Mouse (Mus musculus): Measurements from ENCODE around the gene Gstm6.
"Not testable (repeated sequence)": the region's sequence is repeated elsewhere in the genome, so short reads cannot be mapped to it uniquely, and the experiment has no call there.

Gstm6 gene

DNA sequence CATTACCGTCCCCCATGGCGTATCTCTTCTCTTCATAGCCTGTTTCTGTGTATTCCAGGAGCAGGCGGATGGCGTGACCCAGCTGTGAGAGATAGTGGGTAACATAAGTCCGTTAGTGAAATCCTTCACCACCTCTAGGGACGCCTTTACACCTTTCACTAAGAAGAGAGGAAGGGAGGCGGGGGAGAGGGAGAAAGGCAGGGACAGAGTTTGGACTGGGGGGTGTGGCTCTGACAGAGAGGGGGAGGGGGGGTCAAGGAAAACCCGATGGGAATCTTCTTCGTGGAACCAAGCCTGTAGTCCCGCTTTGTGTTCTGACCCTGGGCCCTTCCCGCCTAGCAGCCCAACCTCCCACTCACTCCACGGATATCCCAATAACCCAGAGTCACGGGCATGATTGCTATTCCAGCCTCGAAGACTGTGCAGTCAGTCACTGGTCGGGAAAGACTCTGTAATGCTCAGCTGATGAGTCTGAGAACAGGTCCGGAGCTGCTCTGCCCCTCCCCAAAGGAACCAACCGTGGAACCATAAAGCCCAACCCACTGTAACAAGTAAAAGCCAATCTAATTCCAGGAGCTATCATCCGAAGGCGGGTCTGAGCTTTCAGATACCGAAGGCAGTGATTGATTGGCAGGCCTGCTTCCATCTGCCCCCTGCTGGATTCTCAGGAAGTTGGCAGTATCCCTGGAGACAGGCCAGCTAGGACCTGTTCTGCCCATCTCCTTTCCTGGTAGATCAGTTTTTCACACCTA lies at the start of gene Gstm6:
Gene Gstm6, minus strand, starts transcription at position 511 of the 752 bp plus-strand sequence.
- no peak for DNase-seq

DNA sequence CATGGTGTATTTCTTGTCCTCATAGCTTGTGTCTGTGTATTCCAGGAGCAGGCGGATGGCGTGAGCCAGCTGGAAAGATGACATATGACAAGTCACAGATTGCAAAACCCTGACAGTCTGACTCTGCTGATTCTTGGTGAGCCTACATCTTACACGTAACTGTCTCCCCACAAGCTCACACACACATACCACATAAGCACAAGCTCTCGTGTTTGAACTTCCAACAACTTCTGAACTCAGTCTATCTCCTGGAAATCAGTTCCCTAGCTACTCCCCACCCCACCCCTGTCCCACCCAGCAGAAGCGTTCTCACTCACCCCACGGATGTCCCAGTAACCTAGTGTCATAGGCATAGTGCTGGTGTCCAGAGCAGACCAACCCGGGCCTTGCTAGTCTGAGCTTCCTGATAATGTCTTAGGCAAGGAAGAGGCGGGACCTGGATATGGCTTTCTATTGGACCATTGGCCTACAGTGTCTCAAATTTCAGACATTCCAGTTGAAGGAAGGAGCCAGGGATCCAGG lies 42.6 kb upstream of the Gstm6 start, which contains the start of gene Gstm2:
Gene Gstm2, minus strand, starts transcription at position 413 of the 522 bp plus-strand sequence.
- DNase-seq, result no peak

DNA sequence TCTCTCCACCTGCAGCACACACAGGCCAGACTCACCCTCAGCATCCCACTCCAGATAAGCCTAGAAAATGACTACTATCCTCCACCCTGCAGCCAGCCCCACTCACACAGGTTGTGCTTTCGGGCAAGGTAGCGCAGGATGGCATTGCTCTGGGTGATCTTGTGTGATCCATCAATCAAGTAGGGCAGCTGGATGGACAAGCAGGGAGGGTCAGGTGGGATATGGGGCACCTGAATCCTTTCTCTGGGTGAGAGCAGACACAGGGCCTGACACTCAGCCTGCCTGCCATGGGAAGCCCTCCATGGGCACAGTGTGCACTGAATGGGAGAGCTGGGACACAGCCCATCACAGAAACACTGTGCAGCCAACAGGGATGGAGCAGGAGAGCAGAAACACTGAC lies 41.6 kb upstream of the Gstm6 start:
- not testable (repeated sequence) for DNase-seq

DNA sequence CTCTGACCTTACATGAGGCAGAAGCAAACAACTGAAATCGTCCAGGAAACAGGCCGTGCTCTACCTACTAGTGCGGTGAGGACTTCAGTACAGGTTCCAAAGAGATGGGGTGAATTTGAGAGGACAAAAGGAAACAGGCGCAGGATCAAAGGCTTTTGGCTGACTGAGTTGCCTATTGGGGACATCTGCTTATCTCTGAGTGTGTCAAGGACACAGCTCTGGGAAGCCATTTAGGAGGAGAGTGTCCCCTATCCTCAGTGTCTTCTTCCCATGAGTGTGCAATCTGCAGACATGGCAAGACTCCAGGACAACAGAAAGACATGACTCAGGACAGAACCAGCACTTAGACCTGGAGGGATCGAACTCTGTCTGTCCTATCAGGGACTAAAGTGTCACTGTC lies 40.9 kb upstream of the Gstm6 start:
- DNase-seq, result no peak

DNA sequence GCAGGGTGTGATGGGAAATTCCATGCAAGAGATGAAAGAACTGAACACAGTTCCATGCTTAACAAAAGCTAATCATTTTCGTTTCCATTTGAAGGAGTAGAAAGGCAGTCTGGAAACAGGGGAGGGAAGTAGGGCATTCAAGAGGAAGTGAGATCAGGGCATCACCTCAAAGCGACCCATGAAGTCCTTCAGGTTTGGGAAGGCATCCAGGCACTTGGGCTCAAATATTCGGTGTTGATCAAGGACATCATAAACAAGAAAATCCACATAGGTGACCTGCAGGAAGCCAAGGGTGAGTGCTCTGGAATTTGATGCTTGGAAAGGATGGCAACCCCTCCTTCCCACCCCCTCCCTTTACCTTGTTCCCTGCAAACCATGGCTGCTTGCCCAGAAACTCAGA lies 40.2 kb upstream of the Gstm6 start:
- no peak for DNase-seq

DNA sequence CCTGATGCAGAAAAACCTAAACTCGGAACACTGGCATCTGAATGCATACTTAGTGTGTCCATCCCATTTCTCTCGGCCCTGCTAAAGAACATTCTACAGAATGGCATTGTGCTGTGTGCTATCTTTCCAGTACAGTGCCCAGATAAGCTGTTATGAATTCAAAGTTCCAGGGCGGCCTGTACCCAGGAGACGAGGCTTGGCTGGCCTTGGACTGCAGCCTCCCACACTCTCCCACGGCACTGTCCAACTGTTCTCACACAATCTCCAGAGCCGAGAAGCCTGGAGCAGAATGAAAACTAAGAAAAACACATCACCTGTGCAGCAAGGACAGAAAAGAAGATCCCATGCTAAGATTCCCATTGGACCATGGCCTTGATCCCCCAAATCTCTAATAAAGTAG lies 39.2 kb upstream of the Gstm6 start:
- no peak for DNase-seq

DNA sequence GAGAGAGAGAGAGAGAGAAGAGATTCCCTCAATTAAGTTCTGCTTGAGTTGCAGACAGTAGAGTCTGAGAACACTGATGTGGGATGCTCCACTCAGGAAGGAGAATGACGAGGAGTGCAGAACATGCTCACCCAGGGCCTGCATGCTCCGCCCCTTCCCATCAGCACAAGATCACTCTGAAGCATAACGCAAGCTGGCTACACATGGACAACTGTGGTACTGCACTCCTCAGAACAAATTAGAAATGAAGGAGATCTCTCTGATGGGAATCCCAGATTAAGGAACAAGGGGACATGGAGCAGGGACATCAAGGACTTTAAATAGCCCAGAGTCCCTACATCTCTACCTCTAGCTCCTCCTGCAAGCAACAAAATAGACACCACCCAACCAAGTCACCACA lies 37.7 kb upstream of the Gstm6 start:
- DNase-seq, result no peak

DNA sequence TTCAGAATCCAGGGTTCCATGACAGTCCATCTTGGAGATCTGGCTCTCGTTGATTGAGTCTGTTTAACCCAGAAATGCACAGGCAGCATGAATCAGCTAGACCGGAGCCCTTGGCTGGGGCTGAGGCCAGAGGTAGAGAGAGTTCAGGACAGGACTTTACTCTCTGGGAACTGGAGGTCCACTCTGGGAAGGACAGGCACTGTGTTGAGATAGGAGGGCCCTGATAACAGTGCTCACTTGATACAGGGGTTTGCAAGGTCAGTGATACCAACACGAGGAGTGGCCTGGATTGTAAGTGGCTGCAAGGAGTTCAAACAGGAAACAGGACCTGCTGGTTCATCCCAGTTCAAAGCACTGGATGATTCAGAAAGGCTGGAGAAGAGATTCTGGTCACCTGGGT lies 34.1 kb upstream of the Gstm6 start:
- no peak for DNase-seq

DNA sequence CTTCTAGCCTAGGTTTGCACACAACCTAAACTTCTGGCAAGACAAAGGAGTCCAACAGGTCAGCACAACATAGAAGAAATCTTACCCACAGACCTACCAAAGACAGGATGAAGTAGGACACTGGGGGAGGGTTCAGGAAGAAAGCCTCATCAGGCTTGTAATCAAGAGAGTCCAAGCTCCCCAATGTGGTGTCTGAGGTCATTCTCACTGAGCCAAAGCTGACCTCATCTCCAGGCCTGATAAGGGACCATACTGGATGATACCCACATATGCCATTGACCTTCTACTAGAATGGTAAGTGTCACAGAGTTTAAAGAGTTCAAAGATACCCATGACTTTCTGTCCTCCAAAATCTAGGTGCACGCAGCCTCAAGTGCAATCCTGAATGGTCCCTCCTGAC lies 30.7 kb upstream of the Gstm6 start:
- no peak for DNase-seq

DNA sequence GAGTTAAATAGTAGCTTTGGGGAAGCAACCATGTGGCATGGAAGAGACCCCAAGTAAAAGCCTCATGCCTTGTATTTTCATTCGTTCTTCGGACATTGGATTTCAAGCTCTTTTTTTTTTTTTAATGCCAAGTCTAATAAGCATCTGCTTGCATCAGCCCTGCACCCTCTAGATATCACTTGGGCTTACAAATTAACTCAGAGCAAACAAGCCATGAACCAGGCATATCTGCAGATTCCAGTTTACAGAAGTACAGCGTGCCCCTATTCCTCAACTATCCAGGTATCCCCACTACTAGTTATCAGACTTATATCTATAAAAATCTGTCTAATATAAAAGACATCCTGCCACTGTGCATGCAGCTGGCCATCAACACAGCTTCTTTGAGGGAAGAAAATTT lies 28.5 kb upstream of the Gstm6 start:
- no peak for DNase-seq

DNA sequence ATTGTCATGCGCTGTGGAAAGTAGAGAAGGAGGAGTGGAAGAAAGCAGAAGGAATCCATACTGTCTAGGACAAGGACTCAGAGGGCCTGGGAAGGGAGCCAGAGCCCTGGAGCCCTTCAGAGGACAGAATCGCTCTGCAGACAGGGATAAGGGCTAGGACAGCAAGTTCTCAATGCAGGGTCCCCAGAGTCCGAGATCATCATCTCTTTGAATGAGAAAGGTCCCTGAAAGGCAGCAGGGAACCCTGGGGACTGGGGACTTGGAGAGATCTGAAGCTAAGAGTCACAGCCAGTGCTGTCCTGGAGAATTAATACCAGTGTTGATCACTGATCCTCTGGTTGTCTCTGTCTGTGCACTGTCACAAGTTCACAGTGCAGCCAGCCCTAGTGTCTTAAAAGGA lies 27.6 kb upstream of the Gstm6 start:
- DNase-seq, result not testable (repeated sequence)

DNA sequence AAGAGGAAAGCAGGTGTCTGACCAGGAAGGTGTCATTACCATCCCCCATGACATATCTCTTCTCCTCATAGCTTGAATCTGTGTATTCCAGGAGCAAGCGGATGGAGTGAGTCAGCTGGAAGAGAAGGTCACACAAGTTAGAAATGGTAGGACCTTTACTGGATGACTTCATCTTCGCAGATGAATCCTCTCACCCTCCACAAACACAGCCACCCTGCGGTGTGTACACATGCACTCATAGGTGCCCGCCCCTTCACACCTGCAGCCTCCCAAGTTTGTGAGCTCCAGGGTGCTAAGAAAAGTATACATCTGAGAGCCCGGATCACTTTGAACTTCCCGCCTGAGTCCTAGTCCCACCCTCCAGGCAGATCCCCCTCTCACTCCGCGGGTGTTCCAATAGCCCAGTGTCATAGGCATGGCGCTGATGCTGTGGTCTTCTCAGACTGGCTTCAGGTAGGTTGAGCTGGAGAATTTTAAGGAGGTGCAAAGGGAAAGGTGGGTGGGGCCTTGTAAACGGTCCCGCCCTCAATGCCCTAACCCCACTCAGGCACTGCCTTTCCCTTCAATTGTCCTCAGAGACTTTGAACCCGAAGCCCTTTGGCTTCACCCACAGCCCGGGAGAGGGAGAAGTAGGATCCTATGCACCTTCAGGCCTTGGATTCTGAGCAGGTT lies 25.3 kb upstream of the Gstm6 start, which contains the start of gene Gstm3:
Gene Gstm3, minus strand, starts transcription at position 560 of the 672 bp plus-strand sequence.
- DNase-seq, result no peak

DNA sequence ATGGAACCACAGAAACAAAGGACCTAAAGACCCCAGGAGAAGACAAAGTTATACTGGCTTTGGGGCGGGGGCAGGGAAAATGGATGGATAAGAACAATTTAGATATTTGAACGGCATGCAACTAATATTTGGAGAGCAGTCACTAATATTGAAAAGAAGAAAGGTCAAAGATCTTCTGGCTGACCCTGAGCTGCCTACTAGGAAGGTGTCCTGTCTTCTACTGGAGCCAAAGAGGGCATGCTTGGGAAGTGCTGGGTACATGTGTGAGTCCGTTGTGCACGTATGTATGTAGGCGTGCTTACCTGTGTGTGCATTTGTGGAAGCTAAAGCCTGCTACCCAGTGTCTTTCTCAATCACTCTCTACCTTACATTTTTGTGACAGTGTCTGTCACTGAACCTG lies 23.1 kb upstream of the Gstm6 start:
- no peak for DNase-seq

DNA sequence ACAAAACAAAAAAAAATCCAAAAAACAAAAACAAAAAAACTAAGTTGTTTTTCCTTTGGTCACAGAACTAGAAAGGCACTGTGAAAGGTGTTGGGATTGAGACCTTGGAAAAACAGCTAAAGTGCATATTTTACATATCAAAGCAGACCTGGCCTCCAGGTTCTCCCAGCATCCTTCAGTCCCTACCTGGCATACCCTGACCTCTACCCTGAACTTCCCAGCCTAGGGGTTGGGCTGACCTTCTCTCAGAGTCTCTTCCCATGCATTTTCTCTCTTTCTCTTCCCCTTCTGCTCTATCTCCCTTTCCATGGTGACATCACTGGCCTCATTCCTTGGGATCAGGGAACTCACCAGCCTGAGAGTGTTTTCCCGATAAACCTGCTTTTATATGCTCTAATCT lies 22.0 kb upstream of the Gstm6 start:
- DNase-seq, result no peak

DNA sequence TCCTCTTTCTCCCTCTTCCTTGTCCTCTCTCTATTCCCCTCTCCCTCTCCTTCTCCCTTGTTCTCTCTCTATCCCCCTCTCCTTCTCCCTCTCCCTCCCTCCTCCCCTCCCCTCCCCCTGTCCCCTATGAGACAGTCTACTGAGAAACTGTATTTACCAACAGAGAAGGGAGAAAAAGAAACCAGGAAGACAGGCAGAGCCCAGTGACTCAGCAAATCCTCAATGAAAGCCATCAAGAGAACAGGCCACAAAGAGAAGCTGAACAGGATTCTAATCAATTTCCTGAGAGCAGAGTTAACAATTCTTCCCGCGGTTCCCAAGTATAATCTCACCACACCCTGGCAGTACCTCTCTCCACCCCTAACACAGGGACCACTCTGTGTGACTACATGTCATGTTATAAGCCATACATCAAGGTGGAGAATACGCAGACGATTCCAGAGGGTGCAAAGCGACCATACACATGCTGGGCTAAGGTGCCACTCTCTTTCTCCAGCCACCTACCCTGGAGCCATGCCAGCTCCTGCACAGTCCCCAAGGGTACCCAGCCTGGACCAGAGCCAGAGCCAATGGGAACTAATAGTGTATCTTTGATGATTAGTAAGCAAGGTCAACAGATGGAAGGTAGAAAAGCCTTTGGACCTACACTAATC lies 21.2 kb upstream of the Gstm6 start:
- DNase-seq, result no peak

DNA sequence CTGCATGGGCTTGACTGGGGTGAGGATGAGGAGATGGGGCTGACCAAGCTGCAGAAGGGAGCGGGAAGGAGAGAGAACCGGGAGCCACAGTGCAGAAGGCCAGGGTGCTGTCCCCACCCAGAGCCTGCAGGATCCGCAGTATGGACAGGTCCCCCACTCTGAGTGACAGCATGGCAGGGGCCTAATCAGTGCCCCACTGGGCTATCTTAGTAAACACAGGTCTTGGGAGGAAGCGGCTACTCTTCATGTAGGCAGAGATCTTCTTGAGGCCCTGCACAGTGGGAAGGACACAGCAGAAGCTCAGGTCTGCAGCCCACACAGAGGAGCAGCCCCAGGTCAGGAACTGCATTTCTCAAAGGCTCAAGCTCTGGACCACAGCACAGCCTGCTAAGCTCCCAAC lies 20.5 kb upstream of the Gstm6 start:
- no peak for DNase-seq

DNA sequence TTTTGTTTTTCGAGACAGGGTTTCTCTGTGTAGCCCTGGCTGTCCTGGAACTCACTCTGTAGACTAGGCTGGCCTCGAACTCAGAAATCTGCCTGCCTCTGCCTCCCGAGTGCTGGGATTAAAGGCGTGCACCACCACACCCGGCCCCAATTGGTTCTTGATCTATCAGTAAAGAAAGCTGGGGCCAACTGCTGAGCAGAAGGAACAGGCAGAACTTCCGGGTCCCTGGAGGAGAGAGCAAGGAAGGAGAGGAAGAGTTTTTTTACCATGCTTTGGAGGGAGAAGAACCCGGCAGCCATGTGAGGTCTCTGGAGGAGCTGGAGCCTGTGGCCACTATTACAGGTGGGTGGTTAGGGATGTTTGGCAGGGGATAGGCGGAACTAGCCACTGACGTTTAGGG lies 11.7 kb upstream of the Gstm6 start:
- not testable (repeated sequence) for DNase-seq

DNA sequence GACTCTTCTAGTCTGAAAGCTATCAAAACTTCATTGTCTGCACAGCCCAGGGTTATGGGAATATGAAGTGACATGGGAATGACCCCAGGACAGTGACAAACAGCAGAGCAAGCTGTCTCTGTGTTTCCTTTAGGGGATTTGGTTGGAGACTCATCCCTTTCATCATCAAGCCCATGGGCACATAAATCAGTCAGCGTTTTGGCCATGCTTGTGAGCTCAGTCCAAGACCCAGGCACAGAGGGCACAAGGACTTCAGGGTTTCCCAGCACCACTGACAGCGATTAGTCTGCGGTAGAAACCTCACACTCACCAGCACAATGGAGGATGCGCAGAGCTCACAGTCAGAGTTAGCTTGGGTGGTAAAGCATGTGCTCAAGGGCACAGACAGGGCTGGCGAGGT lies 10.4 kb upstream of the Gstm6 start:
- DNase-seq, result no peak

DNA sequence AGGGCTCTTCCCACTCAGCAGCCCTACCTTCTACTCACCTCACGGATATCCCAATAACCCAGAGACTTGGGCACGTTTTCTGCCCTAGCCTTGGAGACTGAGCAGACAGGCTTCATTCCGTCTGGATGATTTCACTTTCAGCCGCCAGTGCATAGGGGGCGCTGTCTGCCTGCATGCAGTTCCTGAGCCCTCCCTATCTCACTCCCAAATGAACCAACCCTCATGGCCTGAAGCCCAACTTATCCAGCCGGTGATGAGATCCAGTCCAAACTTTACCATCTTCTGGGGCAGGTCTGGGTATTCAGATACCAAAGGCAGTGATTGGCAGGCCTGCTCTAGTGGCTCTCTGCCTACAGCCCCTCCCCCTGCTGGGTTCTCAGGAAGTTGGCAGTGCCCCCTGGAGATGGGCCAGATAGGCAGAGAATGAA lies 9.8 kb upstream of the Gstm6 start:
- DNase-seq, result peak; percentile 26

DNA sequence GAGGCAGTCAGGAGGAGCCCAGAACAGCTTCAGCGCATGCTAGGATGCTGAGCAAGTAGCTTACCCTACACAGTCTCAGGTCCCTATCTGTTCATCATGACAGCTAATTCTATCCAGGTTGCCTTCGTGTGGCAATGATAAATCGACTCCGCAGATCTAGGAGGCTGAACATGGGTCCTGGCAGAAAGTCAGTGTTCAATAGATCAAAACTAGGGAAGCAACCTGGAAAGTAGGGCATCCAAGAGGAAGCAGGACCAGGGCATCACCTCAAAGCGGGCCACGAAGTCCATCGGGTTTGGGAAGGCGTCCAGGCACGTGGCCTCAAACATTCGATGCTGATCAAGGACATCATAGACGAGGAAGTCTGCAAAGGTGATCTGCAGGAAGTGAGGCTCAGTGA lies 7.0 kb upstream of the Gstm6 start:
- DNase-seq, result no peak

DNA sequence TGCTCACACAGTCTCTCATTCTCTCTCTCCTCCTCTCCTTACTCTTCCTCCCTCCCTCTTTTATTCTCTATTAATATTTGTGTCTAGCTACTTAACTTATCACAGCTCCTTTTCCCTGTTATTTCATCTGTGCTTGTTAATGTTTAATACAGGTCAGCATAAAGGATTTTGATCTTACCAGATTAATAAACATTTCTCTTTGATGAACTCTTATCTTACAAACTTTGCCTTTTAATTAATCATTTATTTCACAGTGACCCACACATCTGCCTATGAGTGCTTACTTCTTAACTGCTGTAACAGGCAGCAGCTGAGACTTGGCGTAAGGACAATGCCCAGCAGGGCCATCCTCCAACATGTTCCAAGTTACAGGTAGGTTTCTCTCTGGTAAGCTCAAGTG lies 5.9 kb upstream of the Gstm6 start:
- not testable (repeated sequence) for DNase-seq

DNA sequence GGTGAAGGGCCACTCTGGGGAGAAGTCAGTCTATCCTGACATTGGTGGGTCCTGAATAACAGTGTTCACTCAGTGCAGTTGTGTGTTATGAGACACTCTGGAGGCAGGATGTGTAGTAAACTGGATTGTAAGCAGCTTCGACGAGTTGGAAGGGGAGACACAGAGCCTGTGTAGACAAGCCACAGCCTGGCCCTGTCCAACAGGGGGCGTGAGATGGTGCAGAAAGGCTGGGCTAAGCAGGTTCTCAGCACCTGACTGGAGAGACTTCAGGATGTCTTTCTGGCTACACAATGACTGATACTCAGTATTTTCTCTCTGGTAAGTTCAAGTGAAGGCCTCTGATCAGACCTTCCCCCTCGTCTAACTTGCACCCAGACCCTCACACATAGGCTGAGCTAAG lies 2.2 kb upstream of the Gstm6 start:
- DNase-seq, result no peak

DNA sequence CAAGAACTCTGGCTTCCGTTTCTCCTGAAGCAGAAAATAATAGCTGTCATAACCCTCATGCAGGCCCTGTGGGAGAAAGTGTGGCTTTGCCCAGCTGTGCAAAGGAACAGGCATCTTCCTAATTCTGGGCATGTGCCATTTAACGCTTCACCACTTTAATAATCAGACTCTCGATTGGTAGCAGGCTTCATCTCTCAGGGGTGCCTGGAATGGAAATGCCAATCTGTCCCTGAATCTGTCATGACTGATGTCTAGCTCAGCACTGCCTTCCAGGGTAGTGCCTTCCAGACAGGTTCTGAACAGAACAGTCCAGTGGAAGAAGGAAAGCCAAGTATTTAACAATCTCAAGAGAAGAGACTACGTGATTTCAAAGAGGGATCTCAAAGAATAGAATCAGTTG lies 2.3 kb downstream of the Gstm6 start:
- DNase-seq, result no peak

DNA sequence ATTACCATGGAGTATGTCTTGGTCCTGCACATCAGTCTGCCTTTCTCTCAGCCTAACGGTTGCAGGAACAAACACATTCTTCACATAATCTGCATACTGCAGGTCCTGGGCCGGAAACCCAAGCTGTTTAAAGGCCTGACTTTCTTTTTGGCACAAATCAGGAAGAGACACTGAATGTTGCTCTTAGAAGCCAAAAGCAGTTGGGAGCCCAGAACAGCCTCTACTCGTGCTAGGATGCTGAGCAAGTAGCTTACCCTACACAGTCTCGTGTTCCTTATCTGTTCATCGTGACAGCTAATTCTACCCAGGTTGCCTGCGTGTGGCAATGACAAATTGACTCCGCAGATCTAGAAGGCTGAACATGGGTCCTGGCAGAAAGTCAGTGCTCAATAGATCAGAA lies 3.0 kb downstream of the Gstm6 start:
- no peak for DNase-seq

Data from cerebellum, adult 11 months (tissue).